Mouse (Mus musculus) small intestine, adult 10 weeks (tissue): ENCODE measurements around the gene Stx19. TPM values are rescaled to one million over a fixed set of nuclear protein-coding genes. Genes with fewer than 3 reads are reported as not detected.

Source experiments
- polyA plus RNA-seq: library from polyadenylated mRNA; stranded (reverse); fragments of 350-450 nt; fragmentation: Illumina TruSeq; extraction: RNeasy Lipid Tissue Mini Kit (QIAGEN cat#74804); gene quantifications from one replicate; pipeline ENCODE4 v1.2.3, GENCODE M21; 2014; ENCODE audit warnings: low replicate concordance

Gene Stx19
- polyA plus RNA-seq: not detected

DNA sequence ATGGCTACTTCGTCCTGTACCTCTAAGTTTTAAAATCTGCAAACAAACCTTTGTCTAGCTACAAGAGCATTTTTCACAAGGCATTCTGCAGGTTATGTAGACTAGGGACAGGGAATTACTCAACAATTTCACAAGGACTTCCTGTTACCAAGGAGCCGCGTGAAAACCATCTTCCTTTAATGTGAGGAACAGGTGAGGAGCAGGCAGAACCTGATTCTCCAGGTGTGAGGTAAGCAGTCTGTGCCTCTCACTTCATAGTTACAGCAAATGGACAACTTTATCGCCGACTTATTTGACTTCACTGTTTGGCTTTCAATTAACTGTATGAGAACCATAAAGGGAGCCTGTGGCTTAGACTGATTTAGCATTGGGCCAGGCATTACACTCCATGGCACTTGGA is at the start of gene Stx19:
TSS of gene Stx19 (plus strand) at position 186 of the 400 bp plus-strand sequence.

DNA sequence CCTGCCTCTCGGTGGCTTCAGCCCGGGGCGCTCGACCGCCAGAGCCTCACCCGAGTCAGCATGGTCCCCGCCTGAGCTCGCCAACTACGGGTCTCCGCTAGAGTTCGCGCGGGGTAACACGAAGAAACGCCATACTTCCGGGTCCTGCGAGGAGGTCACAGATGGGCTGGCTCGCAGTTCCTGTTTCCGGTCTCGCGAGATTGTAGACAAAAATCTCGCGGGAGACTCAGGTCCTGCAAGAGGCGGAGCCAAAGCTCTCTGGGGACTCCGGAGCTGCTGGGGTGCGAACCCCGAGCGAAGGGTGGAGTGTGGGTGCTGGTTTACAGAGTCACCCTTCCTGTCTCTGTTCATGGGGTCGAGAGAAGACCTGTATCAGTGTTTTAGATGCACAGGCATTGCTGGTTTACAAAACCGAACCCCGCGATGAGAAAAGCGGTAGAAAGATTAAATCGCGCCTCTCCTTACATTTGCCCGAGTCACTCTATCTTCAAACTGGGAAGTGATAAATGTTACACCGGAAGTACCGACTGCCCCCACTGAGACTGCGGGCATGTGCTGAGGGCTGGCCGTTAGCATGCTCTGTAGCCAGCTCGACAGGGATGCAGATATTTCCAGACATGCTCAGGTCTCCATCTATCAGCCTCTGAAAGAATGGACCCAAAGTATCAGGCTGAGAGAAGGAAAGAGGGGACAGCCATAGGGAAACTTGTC is 27.7 kb upstream of the Stx19 start, which contains the start of gene Nsun3:
TSS of gene Nsun3 (minus strand) at position 198 of the 711 bp plus-strand sequence.

DNA sequence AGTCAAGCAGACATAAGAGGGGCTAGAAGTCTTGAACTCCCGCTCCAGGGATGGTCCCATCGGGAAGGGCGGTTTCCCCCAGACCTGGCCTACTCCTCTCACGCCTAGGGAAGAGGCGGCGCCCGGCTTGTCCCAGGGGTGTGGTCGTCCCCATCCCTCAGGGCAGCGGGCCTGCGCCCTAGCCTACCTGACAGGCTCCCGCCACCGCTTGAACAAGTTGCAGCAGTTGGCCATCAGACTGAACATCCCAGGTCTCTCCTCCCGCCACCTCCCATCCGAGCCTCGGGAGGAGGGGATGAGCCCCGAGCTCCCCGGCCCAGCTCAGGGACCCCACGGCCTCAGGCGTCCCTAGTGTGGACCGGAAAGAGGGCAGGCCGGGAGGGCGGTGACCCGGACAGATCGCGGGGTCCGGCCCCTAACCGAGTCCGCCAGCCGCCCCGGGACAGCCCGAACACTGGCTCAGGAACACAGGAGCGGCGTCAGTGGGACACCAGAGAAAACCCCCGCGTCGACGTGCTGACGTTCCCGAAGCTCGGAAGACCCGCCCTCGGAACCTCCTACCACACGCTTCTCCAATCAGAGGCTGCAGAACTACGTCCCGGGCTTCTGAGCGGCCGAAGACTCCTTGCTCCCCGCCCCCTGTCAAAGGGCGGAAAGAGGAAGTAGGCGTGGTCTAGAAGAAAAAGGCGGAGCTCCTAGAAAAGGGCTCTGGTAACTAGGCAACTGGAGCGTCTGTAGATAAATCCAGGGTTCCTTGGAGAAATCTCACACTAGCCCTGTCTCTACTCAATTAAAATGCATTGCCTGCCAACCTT is 32.2 kb downstream of the Stx19 start, which contains the start of gene Arl13b:
TSS of gene Arl13b (minus strand) at position 543 of the 815 bp plus-strand sequence.

DNA sequence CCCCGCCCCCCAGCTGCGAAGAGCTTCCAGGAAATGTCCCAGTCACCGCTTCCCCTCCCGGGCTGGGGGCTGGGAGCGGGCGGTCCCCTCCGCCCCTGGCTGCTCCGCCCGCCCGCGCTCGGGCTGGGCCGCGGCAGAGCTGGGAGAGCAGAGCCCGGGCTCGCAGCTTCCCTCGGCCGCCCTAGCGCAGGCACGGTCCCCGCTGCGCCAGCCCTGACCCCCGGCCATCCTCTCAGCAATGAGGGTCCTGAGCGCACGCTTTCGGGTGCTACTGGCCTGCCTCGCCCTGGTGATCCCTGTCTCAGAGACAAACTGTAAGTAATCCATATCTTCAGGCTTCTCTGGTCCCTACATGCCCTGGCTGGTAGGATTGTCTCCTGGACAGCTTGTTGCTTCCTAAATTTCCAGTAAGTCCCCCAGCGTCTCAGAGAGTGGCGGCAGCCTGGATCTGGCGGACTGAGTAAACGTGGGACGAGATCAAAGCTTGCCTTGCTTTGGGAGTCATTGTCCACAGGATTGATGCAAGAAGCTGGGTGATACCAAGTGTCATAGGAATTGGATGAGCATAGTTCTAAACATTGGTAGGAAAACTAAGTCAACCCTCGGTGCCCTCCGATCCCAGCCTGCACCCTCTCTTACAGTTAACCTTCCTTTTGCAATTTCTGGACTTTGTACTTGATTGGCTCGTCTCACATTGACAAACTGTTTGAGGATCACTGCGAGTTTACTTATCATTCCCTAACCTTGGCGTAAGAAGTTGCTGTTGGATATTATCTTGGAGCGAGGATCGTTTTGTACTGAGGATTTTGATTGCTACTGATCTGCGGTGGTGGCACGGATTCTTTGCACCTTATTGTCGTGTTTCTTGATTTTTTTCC is 40.0 kb downstream of the Stx19 start, which contains the start of gene Pros1:
TSS of gene Pros1 (plus strand) at position 117 of the 878 bp plus-strand sequence.

Other genes starting within 250 kb of the Stx19 start
- gene Nsun3, start 27.9 kb upstream of the Stx19 start, polyA plus RNA-seq: 25.6 TPM
- gene Arl13b, start 32.4 kb downstream of the Stx19 start, polyA plus RNA-seq: 22.2 TPM
- gene Pros1, start 39.6 kb downstream of the Stx19 start, polyA plus RNA-seq: 91.8 TPM